Mouse (Mus musculus) midbrain, embryonic 11.5 days (tissue): ENCODE measurements at regions not wholly inside any gene's neighbourhood (a gene's known extent, or its start where the extent isn't known, plus 50 kb on each side); places are given as distances from the start of the nearest gene placed in this dataset.

Experiments
- ATAC-seq: fragments of 200-750 bp; cut with Nextera tagmentation; 2 replicates; pipeline ENCODE4 v1.8.0; 2017; ENCODE audit warnings: moderate TSS enrichment, moderate library complexity; ENCODE audit not compliant: low FRiP score
- DNase-seq: peaks from one replicate; pipeline ENCODE4 v3.0.0; 2015; ENCODE audit warnings: low spot score; ENCODE audit errors: missing footprints
- H3K27ac ChIP-seq: fragments of 300-500 bp; sonication (generic); 2 replicates; pipeline ENCODE4 v1.5.1; 2014; ENCODE audit warnings: low read depth, low read length
- H3K27me3 ChIP-seq: fragments of 300-500 bp; sonication (generic); 2 replicates; pipeline ENCODE4 v1.6.1; 2014; ENCODE audit warnings: mild to moderate bottlenecking, low read length, moderate library complexity, mixed read lengths; ENCODE audit not compliant: control insufficient read depth, insufficient read depth
- H3K36me3 ChIP-seq: fragments of 300-500 bp; sonication (generic); 2 replicates; pipeline ENCODE4 v1.6.1; 2014; ENCODE audit warnings: mild to moderate bottlenecking, low read length, moderate library complexity, mixed read lengths; ENCODE audit not compliant: control insufficient read depth, insufficient read depth
- H3K4me1 ChIP-seq: fragments of 300-500 bp; sonication (generic); 2 replicates; pipeline ENCODE4 v1.6.1; 2014; ENCODE audit warnings: low read length; ENCODE audit not compliant: control insufficient read depth, insufficient read depth
- H3K4me2 ChIP-seq: fragments of 300-500 bp; sonication (generic); 2 replicates; pipeline ENCODE4 v1.6.1; 2014; ENCODE audit warnings: mild to moderate bottlenecking, moderate library complexity
- H3K4me3 ChIP-seq: fragments of 300-500 bp; sonication (generic); 2 replicates; pipeline ENCODE4 v1.5.1; 2014; ENCODE audit warnings: low read depth, low read length
- H3K9ac ChIP-seq: fragments of 300-500 bp; sonication (generic); 2 replicates; pipeline ENCODE4 v1.6.1; 2014; ENCODE audit warnings: low read length
- H3K9me3 ChIP-seq: fragments of 300-500 bp; sonication (generic); 2 replicates; pipeline ENCODE4 v1.6.1; 2016; ENCODE audit warnings: low read length; ENCODE audit not compliant: control insufficient read depth
- WGBS: fragments of 180-500 bp; shearing (Covaris S2); extraction: QIAGEN DNeasy Blood & Tissue Kit; methylation state at CpG from one replicate; pipeline ENCODE4 v1.1.7; 2014; 5-methylcytosine and 5-hydroxymethylcytosine counted together

- Histone ChIP-seq H3K27me3 (peaks cover 10% of the 10 kb centered on the region), H3K9me3 (no peaks in the 10 kb centered on the region), H3K27ac (no peak overlapping the region), H3K4me3 (no peak overlapping the region), H3K4me1 (peaks cover 29% of the 10 kb centered on the region), H3K4me2 (no peak overlapping the region), H3K36me3 (no peaks in the 10 kb centered on the region), H3K9ac (no peak overlapping the region)
- ATAC-seq, result no peak
- WGBS, result 8% methylated on average over 11 of the region's 11 CpGs
- peak; percentile 89 for DNase-seq
Measured at GRCm38 (mm10) chr12:12783699-12784605, 157.8 kb downstream of the Mycn start.

- Histone ChIP-seq H3K9me3 (no peaks in the 10 kb centered on the region), H3K4me2 (no peak overlapping the region), H3K27ac (no peak overlapping the region), H3K4me1 (peaks cover 13% of the 10 kb centered on the region), H3K36me3 (no peaks in the 10 kb centered on the region), H3K9ac (no peak overlapping the region), H3K27me3 (no peaks in the 10 kb centered on the region; the same call in 1 of the 2 replicates), H3K4me3 (no peak overlapping the region)
- no peak for ATAC-seq
- no peak for DNase-seq
- WGBS, result 99% methylated on average over 5 of the region's 5 CpGs
Measured at GRCm38 (mm10) chr12:12781526-12781925, 160.2 kb downstream of the Mycn start.

- H3K4me3 ChIP-seq, result no peak overlapping the region
- no peak overlapping the region for H3K27ac ChIP-seq
- no peaks in the 10 kb centered on the region for H3K27me3 ChIP-seq
- no peaks in the 10 kb centered on the region for H3K36me3 ChIP-seq
- no peak overlapping the region for H3K9ac ChIP-seq
- 20% methylated on average over 4 of the region's 4 CpGs for WGBS
- H3K4me1 ChIP-seq, result peaks cover 2% of the 10 kb centered on the region
- no peaks in the 10 kb centered on the region for H3K9me3 ChIP-seq
- no peak overlapping the region for H3K4me2 ChIP-seq
- no peak for DNase-seq
- ATAC-seq, result no peak
Measured at GRCm38 (mm10) chr12:12778563-12779256, 163.0 kb downstream of the Mycn start.

GRCm38 (mm10) chr12:12777422-12777821 is 164.3 kb downstream of the Mycn start:
- ATAC-seq, result no peak
- 84% methylated on average over 8 of the region's 8 CpGs for WGBS
- Histone ChIP-seq H3K9me3 (no peaks in the 10 kb centered on the region), H3K36me3 (no peaks in the 10 kb centered on the region), H3K4me2 (no peak overlapping the region), H3K27me3 (no peaks in the 10 kb centered on the region), H3K4me1 (no peaks in the 10 kb centered on the region), H3K9ac (no peak overlapping the region), H3K4me3 (no peak overlapping the region), H3K27ac (no peak overlapping the region)
- DNase-seq, result no peak

- DNase-seq (no peak), ATAC-seq (no peak)
- H3K36me3 ChIP-seq, result no peaks in the 10 kb centered on the region
- H3K4me1 ChIP-seq, result no peaks in the 10 kb centered on the region
- no peaks in the 10 kb centered on the region for H3K9me3 ChIP-seq
- no peak overlapping the region for H3K4me2 ChIP-seq
- no peaks in the 10 kb centered on the region for H3K27me3 ChIP-seq
- 79% methylated on average over 6 of the region's 6 CpGs for WGBS
- no peak overlapping the region for H3K4me3 ChIP-seq
- H3K9ac ChIP-seq, result no peak overlapping the region
- H3K27ac ChIP-seq, result no peak overlapping the region
Measured at GRCm38 (mm10) chr12:12776783-12777182, 164.9 kb downstream of the Mycn start.

- WGBS, result 69% methylated on average over 4 of the region's 4 CpGs
- H3K36me3 ChIP-seq, result no peaks in the 10 kb centered on the region
- no peak overlapping the region for H3K4me3 ChIP-seq
- no peaks in the 10 kb centered on the region for H3K9me3 ChIP-seq
- H3K27ac ChIP-seq, result no peak overlapping the region
- no peak overlapping the region for H3K9ac ChIP-seq
- no peaks in the 10 kb centered on the region for H3K27me3 ChIP-seq
- DNase-seq (peak; percentile 79), ATAC-seq (no peak)
- no peaks in the 10 kb centered on the region for H3K4me1 ChIP-seq
- H3K4me2 ChIP-seq, result no peak overlapping the region
Measured at GRCm38 (mm10) chr12:12770970-12771369, 170.7 kb downstream of the Mycn start.

- no peak for DNase-seq
- no peak for ATAC-seq
- WGBS, result 69% methylated on average over 11 of the region's 11 CpGs
- no peak overlapping the region for H3K4me2 ChIP-seq
- no peak overlapping the region for H3K27ac ChIP-seq
- H3K4me1 ChIP-seq, result no peaks in the 10 kb centered on the region
- H3K9me3 ChIP-seq, result no peaks in the 10 kb centered on the region
- no peak overlapping the region for H3K4me3 ChIP-seq
- H3K27me3 ChIP-seq, result no peaks in the 10 kb centered on the region
- no peaks in the 10 kb centered on the region for H3K36me3 ChIP-seq
- no peak overlapping the region for H3K9ac ChIP-seq
Measured at GRCm38 (mm10) chr12:12766510-12767304, 175.0 kb downstream of the Mycn start.

GRCm38 (mm10) chr12:12765490-12766058 is 176.1 kb downstream of the Mycn start:
- H3K4me3 ChIP-seq, result no peak overlapping the region
- no peaks in the 10 kb centered on the region for H3K36me3 ChIP-seq
- no peak overlapping the region for H3K9ac ChIP-seq
- 80% methylated on average over 7 of the region's 7 CpGs for WGBS
- H3K4me1 ChIP-seq, result no peaks in the 10 kb centered on the region
- DNase-seq, result no peak
- peaks cover 1% of the 10 kb centered on the region; the same call in 1 of the 2 replicates for H3K9me3 ChIP-seq
- H3K4me2 ChIP-seq, result no peak overlapping the region
- H3K27ac ChIP-seq, result no peak overlapping the region
- peak; percentile 64; the same call in 1 of the 2 replicates for ATAC-seq
- H3K27me3 ChIP-seq, result no peaks in the 10 kb centered on the region
